Mouse (Mus musculus): Measurements from ENCODE around the gene Tac2.

DNA sequence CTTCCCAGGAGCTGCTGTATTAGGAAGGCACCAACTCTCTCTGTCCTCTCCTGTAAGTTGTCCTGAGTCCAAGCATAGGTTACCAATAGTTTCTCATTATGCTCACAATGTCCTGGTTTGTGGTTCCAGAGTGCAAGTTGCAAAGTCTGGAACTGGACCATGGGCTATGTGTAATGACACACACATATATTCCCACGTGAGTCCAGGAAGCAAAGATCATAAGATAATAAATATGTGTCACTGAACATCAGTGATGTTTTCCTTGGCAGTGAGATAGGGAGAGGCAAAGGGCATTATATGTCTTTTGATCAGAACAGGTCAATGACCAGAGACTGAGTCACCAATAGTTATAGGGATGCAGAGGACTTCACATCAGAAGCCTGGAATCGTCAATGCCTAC lies 51.7 kb downstream of the Tac2 start, which contains the start of gene Rdh9:
- TF ChIP-seq POLR2A (IDR thresholded peaks at IDR 0.05; ENCODE audit: low read depth, low read length), result no peak
- no peak for TF ChIP-seq CTCF (conservative IDR thresholded peaks at IDR 0.05; ENCODE audit: insufficient read depth, insufficient read length, low read depth, low read length)
